Mouse (Mus musculus) lung, postnatal 0 days (tissue): ENCODE results near the gene Sik1. TPM values are rescaled to one million over a fixed set of nuclear protein-coding genes. Genes with fewer than 3 reads are reported as not detected.

Source experiments
- ATAC-seq: fragments of 200-750 bp; cut with Nextera tagmentation; 2 replicates; pipeline ENCODE4 v1.8.0; 2017; ENCODE audit warnings: moderate library complexity
- DNase-seq: peaks from one replicate; pipeline ENCODE4 v3.0.0-alpha.2; 2016; ENCODE audit warnings: low spot score
- H3K27ac ChIP-seq: fragments of 300-500 bp; sonication (generic); 2 replicates; pipeline ENCODE4 v1.5.1; 2014; ENCODE audit warnings: antibody characterized with exemption, mild to moderate bottlenecking, low read length, mixed read lengths
- H3K27me3 ChIP-seq: fragments of 300-500 bp; sonication (generic); replicated peaks from 2 replicates; pipeline ENCODE4 v1.6.1; 2014; ENCODE audit warnings: low read length, mixed read lengths; ENCODE audit not compliant: insufficient read depth
- H3K36me3 ChIP-seq: fragments of 300-500 bp; sonication (generic); 2 replicates; pipeline ENCODE4 v1.6.1; 2014; ENCODE audit warnings: low read length, mixed read lengths; ENCODE audit not compliant: insufficient read depth
- H3K4me1 ChIP-seq: fragments of 300-500 bp; sonication (generic); 2 replicates; pipeline ENCODE4 v1.6.1; 2014; ENCODE audit warnings: antibody characterized with exemption, low read depth, low read length, mixed read lengths; ENCODE audit not compliant: insufficient read depth
- H3K4me2 ChIP-seq: fragments of 300-500 bp; sonication (generic); replicated peaks from 2 replicates; pipeline ENCODE4 v1.6.1; 2014; ENCODE audit warnings: low read depth, mild to moderate bottlenecking, low read length, moderate library complexity, mixed read lengths
- H3K4me3 ChIP-seq: fragments of 300-500 bp; sonication (generic); 2 replicates; pipeline ENCODE4 v1.5.1; 2014; ENCODE audit warnings: low read depth, low read length
- H3K9ac ChIP-seq: fragments of 300-500 bp; sonication (generic); replicated peaks from 2 replicates; pipeline ENCODE4 v1.6.1; 2014; ENCODE audit warnings: low read depth, mild to moderate bottlenecking
- H3K9me3 ChIP-seq: fragments of 300-500 bp; sonication (generic); 2 replicates; pipeline ENCODE4 v1.6.1; 2016; ENCODE audit warnings: low read length, mixed read lengths
- CTCF ChIP-seq: IDR thresholded peaks from 2 replicates; pipeline ENCODE4 v1.5.1; 2016; ENCODE audit warnings: antibody characterized with exemption, mild to moderate bottlenecking
- EP300 ChIP-seq: IDR thresholded peaks from 2 replicates; pipeline ENCODE4 v1.6.1; 2016; ENCODE audit warnings: antibody characterized with exemption, mild to moderate bottlenecking, control low read depth
- WGBS: fragments of 180-500 bp; shearing (Covaris S2); extraction: QIAGEN DNeasy Blood & Tissue Kit; methylation state at CpG from one replicate; pipeline ENCODE4 v1.1.7; 2014; 5-methylcytosine and 5-hydroxymethylcytosine counted together
- polyA plus RNA-seq: library from polyadenylated mRNA; unstranded; fragments of >200 nt; fragmentation: Nextera tagmentation; extraction: Ambion mirVana; gene quantifications from 2 replicates; pipeline ENCODE4 v1.2.1, GENCODE M21; 2015

The Sik1 gene
- polyA plus RNA-seq, 1 experiment from 2014 or later, result 35.9 TPM

- Histone ChIP-seq H3K27ac (no peak overlapping the region), H3K27me3 (no peaks in the 10 kb centered on the region), H3K4me2 (no peak overlapping the region), H3K9ac (no peak overlapping the region), H3K36me3 (no peaks in the 10 kb centered on the region), H3K9me3 (no peaks in the 10 kb centered on the region), H3K4me1 (0 out of 2 replicates have a peak, but pooled peaks cover 1% of the 10 kb centered on the region), H3K4me3 (no peak overlapping the region)
- TF ChIP-seq EP300 (no peak), CTCF (no peak)
- ATAC-seq (no peak), DNase-seq (no peak)
- WGBS, result 90% methylated on average over 7 of the region's 7 CpGs
These were observed 54.7 kb downstream of the Sik1 start for GRCm38 (mm10) chr17:31800852-31801363.

- no peak for DNase-seq
These were observed 59.7 kb downstream of the Sik1 start for GRCm38 (mm10) chr17:31795893-31796292.

More at GRCm38 (mm10) chr17:31795893-31796292, 59.7 kb downstream of the Sik1 start:
- Histone ChIP-seq H3K4me2 (no peak overlapping the region), H3K27me3 (no peaks in the 10 kb centered on the region), H3K36me3 (no peaks in the 10 kb centered on the region), H3K27ac (no peak overlapping the region), H3K4me3 (no peak overlapping the region), H3K4me1 (peaks cover 9% of the 10 kb centered on the region; the same call in 1 of the 2 replicates), H3K9me3 (no peaks in the 10 kb centered on the region), H3K9ac (no peak overlapping the region)
- 36% methylated on average over 4 of the region's 4 CpGs for WGBS
- no peak for ATAC-seq
- TF ChIP-seq EP300, result no peak
- TF ChIP-seq CTCF, result no peak

Other genes with a start within 250 kb of the Sik1 start
- 1.2 and 1.4 TPM in 2 replicates for gene Cbs, start 218.6 kb downstream of the Sik1 start, polyA plus RNA-seq
- 151 and 161 TPM in 2 replicates for gene U2af1, start 196.9 kb downstream of the Sik1 start, polyA plus RNA-seq
- gene Cryaa, start 178.0 kb downstream of the Sik1 start, polyA plus RNA-seq, result 0.76 and 1.2 TPM in 2 replicates
- gene Rrp1b, start 180.3 kb upstream of the Sik1 start, polyA plus RNA-seq, result 24.6 and 26.3 TPM in 2 replicates
- gene Hsf2bp, start 180.5 kb upstream of the Sik1 start, polyA plus RNA-seq, result 0.30 and 0.58 TPM in 2 replicates